Mouse (Mus musculus): ENCODE data around the gene Cma1.
"Not testable (repeated sequence)": the region's sequence is repeated elsewhere in the genome, so short reads cannot be mapped to it uniquely, and the experiment has no call there.

Cma1 gene

DNA sequence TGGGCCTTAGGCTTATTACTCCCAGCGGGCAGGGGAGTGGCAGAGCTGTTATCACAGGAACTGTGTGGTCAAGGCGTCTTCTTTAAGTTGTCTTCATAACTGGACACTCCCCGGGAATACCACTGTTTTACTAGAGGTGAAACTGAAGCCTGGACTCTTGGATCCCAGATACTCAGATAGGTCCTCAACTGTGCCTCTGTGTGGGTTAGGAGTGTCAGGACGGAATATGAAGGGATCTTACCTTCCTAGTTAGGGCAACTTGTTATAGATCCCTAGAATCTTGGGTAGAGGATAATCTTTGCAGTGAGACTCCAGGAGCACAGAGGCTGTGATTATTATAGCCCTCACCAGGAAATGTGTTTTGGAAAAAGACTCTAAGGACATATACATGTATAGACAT lies at the start of gene Cma1:
Gene Cma1 (minus strand): TSS at position 101 of the 400 bp plus-strand sequence.
- no peak for DNase-seq (ENCODE audit: low spot score)

DNA sequence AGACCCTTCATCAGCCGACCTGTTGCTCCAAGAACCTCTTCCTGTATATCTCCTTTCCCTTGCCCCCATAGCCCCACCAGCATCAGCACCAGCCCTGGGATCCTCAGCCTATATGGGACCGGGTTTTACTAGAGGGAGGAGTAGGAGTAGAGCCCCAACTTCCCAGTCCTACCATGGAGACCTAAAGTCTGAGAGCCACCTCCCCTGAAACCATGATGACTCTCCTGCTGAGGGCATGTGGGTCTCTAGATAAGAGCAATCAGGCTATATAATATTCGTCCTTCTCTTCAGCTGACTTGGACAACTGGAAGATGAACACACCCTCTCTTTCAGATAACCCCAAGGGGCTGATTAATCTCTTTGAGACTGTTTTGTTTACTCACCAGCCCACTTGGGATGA lies 43.0 kb upstream of the Cma1 start:
- DNase-seq (ENCODE audit: low spot score) = not testable (repeated sequence)

DNA sequence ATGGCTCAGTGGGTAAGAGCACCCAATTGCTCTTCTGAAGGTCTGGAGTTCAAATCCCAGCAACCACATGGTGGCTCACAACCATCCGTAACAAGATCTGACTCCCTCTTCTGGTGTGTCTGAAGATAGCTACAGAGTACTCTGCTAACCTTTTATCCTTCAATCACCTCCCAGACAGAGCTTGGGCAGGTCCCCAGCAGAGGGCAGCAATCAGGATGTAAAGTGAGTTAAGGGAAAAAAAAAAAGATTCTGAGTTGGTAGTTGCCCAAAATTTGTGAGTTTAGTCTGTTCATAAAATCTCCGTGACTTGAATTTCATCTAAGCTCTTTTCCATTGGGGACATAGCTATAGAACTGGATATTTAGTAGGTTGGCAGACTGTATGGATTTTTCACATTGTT lies 19.4 kb upstream of the Cma1 start:
- peak; percentile 51 for DNase-seq (ENCODE audit: low spot score)

DNA sequence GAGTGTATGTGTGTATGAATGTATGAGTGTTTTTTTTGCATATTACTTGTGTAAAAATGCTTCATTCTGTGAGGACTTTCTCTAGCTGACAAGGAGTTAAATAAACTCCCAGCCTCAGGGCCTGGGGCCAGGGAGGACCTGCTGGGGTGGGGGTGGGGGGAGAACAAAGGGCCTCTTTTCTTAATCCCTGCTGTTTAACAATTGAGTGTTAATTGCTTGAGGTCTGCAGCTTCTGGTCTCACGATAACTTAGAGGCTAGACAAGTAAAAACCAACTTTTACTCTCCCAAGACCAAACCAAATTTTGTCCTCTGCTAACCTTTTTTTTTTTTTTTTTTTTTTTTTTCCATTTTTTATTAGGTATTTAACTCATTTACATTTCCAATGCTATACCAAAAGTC lies 18.8 kb upstream of the Cma1 start:
- peak; percentile 4 for DNase-seq (ENCODE audit: low spot score)

DNA sequence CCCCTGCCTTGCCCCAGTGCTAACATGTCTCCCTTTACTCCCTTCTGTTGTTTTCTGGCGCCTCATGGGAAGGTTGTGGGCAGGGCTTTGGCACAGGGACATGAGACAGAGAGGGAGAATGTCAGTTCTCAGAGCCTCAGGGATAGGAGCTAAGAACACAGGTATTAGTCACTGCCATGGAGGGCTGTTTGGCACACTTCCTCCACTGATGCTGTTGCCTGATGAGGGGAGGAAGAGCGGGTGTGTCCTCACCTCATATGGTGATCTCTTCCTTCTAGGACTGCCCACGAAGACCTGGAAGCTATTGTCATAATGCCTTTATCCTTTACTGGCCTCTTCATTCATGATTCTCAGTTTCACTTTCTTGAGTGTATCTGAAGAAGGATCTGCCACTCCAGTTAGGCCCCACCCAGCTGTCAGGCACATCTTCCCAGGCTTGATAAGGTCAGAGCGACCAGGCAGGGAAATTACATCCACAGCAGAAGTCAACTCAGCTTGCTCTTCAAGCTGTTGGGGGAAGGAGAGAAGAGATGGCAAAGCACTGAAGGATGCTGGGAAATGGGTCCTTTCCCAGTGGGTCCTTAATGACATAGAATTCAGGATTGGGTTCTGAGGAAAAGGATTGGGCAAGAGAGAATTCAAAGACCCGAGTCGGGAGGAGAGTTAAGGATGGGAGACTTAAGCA lies 6.0 kb upstream of the Cma1 start, which contains the start of gene Cma2:
Gene Cma2 (plus strand): TSS at position 635 of the 685 bp plus-strand sequence.
- no peak for DNase-seq (ENCODE audit: low spot score)

DNA sequence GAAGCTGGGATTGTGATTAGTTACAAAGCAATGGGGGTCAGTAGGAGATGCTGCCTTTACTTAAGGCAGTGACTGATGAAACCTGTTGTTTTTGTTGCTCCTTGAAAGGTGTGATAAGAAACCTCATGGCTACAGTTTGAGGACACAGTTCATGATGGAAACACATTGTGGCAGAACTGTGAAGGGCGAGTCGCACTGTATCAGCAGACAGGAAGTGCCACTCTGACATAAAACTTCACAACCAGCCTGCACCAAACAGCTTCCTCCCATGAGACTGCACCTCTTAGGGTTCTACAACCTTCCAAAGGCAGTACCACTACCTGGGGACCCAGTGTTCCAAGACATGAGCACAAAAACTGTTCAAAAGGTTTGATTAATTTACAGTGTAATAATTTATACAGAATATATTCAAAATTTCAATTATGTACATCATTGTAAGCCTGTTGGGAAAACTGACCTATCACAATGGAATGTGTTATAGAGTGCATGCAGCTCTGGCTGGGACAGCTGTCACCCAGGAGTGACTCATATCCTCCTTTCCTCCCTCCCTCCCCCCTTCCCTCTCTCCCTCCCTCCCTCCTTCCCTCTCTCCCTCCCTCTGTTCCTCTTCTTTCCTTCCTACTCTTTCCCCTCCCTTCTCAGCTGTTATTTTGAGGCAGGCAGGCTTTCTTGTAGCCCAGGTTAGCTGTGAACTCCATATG lies 1.9 kb upstream of the Cma1 start:
- DNase-seq (ENCODE audit: low spot score) = no peak

DNA sequence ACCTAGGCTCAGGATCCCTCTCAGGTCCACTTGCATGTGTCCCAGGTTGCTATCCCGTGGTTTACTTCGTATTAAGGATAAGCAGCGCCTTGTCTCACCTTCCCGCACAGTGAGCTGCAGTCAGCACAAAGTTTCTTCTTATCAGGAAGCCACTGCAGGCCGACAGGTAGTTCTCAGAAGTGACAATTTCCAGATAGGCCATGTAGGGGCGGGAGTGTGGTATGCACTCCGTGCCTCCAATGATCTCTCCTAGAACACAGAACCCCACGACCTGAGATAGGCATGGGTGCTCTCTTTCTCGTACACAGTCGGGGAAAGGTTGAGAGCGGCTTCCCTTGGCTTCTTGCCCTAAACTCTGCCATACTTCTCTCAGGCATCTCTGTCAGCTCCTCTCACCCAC lies 874 bp downstream of the Cma1 start:
- DNase-seq (ENCODE audit: low spot score) = no peak

DNA sequence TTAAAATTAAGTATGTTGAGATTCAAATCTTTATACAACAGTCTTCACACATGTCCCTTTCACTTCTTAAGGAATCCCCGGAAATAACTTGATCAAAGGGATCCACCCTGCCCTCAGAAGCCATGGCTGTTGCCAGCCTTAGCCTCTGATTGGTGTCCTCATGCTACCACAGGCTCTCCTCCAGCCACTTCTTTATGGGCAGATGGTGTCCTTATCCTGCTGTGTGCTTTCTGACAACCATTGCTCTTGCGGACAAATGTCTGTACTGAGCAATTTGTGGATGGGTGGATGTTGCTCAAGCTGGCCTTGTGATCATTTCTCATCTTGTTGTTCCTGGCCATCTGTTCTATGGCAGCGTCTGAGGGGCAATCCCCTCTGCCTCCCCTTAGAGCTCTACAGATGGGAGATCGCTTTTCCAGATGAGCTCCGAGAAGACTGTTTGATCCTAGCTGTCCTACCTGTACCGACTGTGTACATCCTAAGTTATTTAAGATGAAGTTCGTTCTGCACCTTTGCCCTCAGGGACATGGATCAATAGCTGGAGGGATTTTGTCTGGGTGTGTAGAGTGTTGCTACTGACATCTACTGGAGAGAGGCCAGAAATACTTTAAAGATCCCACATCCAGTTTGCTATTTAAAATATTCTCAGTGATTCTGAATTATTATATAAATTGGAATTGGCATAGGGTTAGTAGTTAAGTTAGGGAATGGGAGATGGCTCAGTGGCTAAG lies 4.2 kb downstream of the Cma1 start:
- DNase-seq (ENCODE audit: low spot score) = peak; percentile 43

DNA sequence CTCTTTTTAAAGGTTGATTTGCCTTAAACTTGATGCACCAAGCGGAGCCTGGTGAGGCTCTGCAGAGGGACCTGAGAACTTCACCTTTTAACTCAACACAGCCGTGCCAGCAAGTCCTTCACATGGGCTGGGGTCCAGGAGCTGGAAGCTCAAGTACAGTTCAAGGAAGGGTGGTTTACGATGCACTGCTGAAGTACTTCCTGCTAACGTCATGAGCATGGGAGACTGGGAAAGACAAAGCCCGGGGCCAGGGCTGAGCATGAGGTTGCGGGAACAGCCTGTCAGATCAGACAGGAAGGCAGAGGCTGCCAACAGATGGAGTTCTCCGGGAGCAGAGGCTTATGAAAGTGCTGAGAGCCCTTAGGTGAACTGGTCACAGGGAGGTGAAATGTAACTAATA lies 10.9 kb downstream of the Cma1 start:
- peak; percentile 35 for DNase-seq (ENCODE audit: low spot score)

DNA sequence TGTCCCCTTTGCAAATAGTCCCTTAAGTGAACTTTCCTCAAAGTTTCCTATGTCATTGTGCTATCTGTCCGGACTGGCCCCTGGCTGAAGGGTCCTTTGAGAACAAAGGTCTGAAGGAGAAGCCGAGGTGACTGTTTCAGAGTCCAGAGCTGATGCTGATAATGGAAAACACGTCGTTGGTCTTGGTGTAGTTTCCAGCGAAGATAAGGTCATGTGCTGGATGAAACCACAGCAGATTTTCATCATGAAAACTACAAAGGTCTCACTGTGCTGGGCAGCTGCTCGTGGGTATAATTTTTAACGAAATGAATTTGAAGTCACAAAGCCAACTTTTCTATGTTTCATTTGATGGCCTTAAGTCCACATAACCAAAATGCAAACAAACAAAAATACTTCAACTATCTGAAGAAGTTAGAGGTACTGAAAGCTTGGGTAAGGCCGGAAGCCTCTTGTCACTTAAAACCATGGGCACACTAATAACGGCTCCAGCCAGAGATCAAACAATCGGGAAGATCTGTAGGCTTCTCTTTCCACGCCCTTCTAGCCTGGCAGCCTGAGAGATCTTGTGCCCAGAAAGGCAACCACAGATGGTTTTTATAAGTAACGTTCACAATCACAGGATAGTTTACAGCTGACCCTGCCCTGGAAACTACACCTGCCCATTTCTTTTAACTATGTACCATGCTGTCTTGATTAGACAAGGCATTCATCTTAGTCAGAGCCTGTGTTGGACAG lies 15.0 kb downstream of the Cma1 start:
- DNase-seq (ENCODE audit: low spot score) = peak; percentile 31

DNA sequence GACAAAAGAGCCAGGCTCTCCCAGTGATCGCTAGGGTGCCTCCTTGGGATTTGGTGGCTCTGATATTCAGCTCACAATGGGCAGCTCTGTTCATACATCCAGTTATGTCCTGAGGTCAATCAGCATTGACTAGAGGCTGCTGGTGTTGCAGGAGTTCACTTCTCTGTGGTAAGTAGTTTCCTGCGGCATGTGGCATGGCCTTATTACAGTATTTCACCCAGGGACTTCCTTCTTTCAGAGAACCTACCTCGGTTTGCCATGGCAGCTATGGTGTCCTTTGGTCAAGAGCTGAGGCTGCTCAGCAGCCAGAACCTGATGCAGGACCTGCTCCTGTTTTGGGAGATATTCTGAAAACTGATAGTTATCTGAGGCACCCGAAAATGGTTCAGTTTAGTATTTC lies 17.6 kb downstream of the Cma1 start:
- DNase-seq (ENCODE audit: low spot score) = no peak

DNA sequence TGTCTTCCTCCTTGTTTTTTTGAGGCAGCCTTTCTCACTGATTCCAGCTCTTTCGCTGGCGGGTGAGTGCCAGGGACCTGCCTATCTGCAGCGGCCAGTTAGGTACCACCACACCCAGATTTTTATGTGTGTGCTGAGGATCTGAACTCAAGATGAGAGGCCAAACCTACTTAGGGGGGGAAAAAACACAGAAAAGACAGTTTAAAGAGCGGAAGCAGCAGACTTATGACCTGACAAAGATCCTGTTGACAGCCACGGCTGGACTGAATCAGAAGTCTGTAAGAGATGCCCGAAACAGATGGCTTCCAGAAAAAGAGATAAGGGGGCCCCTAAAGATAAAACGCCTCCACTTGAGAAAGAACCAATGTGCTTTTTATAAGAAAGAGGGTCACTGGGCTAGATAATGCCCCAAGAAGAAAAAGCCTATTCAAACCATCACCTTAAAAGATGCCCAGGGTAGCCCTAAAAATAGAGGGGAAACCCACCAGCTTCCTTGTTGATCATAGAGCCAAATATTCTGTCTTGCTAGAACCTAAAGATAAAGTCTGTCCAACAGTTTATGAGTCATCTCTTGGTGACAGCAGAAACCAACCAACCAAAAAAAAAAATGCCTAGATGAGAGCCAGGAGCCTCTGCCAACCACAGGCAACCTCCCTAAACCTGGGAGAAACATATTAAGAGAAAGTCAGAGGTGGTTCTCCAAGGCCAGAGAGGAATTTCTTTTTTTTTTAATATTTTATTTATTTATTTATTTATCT lies 21.8 kb downstream of the Cma1 start:
- DNase-seq (ENCODE audit: low spot score) = no peak

DNA sequence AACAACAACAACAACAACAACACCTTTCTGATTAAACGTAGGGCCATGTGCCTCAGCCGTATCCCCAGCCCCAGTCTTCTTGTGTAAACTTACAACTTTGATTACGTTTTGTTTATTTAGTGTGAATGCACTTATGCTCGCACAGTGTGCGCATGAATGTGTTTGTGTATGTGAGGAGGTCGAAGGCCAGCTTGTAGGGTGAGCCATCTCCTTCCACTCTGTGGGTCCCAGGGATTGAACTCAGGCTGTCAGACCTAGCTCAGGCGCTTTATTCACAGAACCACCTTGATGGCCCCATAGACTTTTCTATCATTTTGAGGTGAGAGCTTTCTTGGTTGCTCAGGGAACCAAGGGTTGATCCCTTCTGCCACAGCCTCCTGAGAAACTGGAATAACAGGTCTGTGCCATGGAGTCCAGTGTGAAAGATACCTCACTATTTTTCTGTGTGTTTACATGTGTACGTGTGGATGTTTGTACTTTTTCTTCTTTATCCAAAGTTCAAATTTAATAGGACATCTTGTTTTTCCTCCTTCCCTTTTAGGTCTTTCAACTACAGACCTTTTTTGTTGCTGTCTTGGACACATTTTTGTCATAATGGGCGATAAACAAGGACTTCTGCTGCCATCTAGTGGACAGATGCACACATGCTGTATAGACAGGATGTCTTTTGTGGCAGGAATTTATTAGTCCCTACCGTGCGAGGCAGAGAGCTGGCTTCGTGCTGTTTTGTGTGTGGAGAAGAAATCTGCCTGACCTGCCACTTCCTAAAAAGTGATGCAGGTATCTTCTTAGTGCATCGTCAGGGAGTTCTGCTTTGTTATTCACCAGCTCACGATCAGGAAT lies 26.0 kb downstream of the Cma1 start:
- peak; percentile 98 for DNase-seq (ENCODE audit: low spot score)

DNA sequence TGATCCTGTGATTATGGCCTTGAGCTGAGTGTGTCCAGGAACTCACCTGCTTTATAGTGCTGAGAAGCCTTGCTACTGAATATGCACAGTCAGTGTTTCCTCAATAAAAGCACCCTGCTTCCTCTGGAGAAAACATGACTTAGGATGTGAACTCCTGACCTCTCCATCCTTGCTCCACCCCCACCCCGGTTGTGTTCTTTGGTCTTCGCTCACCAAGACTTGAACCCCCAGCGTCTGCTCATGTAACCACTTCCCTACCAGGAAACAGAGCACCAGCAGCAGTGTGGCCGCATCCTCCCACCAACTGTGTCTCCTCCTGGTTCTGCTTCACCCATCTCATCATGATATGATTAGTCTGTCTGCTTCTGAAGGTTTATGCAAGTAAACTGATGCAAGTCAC lies 31.1 kb downstream of the Cma1 start:
- no peak for DNase-seq (ENCODE audit: low spot score)

DNA sequence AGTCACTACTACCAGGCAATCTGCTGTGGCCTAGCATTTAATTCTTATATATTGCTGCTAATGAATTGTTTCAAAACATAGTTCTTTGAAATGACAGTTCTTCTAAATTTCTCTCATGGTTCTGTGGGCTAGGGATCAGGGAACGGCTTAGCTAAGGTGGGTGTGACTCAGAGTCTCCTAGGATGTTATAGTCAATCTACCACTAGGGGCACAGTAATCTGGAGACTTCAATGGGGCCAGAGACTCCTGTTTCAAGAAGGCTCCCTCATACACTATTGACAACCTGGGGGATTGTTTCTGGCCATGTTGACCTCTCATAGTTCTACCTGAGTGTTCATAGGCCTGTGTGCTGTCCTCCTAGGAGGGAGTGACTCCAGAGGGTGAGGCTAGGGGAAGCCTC lies 39.0 kb downstream of the Cma1 start:
- no peak for DNase-seq (ENCODE audit: low spot score)

DNA sequence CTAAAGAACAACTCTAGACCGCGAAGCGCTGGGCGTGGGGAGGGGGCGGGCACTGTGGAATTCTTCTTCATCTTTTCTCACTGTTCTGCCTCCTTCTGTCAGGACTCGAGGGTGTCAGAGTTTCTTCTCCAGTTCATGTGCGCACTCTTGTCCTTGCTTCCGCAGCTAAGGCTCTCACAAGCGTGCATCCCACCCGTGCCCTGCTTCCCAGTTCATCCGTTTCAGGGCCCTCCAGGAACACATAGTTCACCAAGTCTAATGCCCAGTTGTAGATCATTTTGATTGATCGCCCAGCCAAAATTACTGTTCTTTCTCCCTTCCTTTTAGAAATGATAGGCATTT lies 44.1 kb downstream of the Cma1 start:
- peak; percentile 28 for DNase-seq (ENCODE audit: low spot score)

DNA sequence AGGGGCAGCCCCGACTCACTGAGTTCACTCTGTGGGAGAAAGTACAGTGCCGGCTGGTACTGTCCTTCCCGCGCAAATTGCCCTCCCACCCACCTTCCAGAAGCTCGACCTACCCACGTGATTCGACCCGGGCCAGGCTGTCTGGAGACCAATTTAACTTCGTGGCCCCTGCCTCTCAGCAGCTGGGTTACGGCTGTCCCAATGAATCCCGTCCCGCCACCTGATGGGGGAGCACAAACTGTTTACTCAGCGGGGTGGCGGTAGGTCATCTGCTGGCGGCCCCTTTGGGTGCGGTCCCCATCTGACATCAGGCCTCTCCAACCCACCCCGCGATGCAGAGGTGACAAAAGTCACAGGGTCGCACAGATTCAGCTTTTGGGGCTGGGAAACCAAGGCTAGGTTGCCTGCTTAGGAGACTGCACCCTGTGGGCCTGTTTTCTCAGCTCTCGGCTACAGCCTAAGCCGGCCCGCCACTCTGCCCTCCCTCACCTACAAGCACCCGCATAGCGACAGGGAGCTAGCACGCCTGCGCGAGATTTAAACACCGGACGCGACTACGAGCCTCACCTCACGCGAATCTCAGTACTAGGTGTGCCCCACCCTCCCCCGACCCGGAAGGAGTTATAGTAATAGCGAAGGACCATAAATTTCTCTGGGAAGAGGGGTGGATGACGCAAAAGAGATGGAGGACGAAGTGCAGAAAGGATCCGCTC lies 44.6 kb downstream of the Cma1 start, which contains the start of gene Sdr39u1:
Gene Sdr39u1 (minus strand): TSS at position 593 of the 713 bp plus-strand sequence.
- DNase-seq (ENCODE audit: low spot score) = peak; percentile 88

DNA sequence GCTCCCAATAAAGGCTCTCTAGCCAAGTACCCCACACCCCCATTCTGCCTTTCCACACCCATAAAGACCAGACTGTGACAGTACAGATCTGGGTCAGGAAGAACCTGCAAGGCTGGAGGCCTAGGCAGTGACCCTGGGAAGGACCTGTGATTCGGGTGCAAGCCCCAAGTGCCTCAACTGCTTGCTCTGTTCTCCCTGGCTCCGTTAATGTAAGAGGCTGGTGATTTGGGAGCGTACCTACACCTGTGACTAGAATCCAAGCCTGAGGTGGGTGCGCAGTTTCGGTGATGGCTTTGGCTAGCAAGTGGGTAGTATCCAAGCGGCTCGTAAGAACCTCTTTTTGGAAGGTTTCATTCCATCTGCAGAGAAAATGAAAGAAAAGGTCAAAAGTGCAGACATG lies 45.5 kb downstream of the Cma1 start:
- DNase-seq (ENCODE audit: low spot score) = no peak

DNA sequence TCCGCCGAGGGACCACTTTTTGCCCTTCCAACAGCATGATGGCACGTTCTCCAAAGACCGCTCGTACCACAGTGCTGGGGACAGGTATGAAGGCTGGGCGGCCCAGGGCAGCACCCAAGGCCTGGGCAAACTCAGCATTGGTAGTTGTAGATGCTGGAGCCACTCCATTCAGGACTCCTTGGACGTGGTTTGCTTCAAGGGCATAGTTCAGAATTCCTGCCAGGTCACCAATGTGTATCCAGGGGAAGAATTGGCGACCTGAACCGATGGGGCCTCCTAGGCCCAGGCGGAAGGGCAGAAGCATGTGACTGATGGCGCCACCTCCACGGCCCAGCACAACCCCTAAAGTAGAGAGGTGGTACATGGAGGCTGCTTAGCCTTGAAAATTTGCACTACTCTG lies 46.8 kb downstream of the Cma1 start:
- DNase-seq (ENCODE audit: low spot score) = no peak
